In genomic region chr16:56478575-56479191, GRCm38 (mm10) we compare ENCODE assay signal across 8 mouse cellular contexts. TPM values are rescaled to one million over a fixed set of nuclear protein-coding genes. Genes with fewer than 3 reads are reported as not detected.
DNase-seq lines count a peak whose midpoint lies in the region; ATAC-seq and TF ChIP-seq lines count a peak whose summit lies in the region.

No protein-coding gene starts in this region.

- no peaks in the 10 kb centered on the region for H3K9me3 ChIP-seq in limb, embryonic 13.5 days
- H3K9me3 ChIP-seq in forebrain, postnatal 0 days (ENCODE audit: low read length) = no peaks in the 10 kb centered on the region
- no peaks in the 10 kb centered on the region for H3K9me3 ChIP-seq in midbrain, embryonic 15.5 days

- peak; percentile 62; the same call in 1 of the 2 replicates for ATAC-seq in limb, embryonic 13.5 days (ENCODE audit: low FRiP score, low read depth)
- no peak for ATAC-seq in forebrain, postnatal 0 days
- no peak for ATAC-seq in midbrain, embryonic 15.5 days (replicated peaks)

- TF ChIP-seq CTCF in testis, adult 2 months (IDR thresholded peaks at IDR 0.05; ENCODE audit: control insufficient read depth, insufficient read depth, insufficient replicate concordance, low read depth, low read length) = no peak
- no peak for TF ChIP-seq CTCF in forebrain, postnatal 0 days (IDR thresholded peaks at IDR 0.05; ENCODE audit: low read depth)

- TF ChIP-seq POLR2A in testis, adult 2 months (IDR thresholded peaks at IDR 0.05; ENCODE audit: control insufficient read depth, low read depth, low read length) = no peak

- H3K4me3 ChIP-seq in testis, adult 2 months (ENCODE audit: control insufficient read depth, low read depth, low read length) = peak overlapping the region; percentile 51
- peak overlapping the region; percentile 41 for H3K4me3 ChIP-seq in limb, embryonic 13.5 days
- H3K4me3 ChIP-seq in forebrain, postnatal 0 days (ENCODE audit: low read depth, low read length) = no peak overlapping the region
- no peak overlapping the region for H3K4me3 ChIP-seq in midbrain, embryonic 15.5 days

- no peaks in the 10 kb centered on the region; the same call in 1 of the 2 replicates for H3K4me1 ChIP-seq in testis, adult 2 months (ENCODE audit: control insufficient read depth, insufficient read depth, low read length)
- H3K4me1 ChIP-seq in limb, embryonic 13.5 days = peaks cover 11% of the 10 kb centered on the region
- H3K4me1 ChIP-seq in forebrain, postnatal 0 days (ENCODE audit: insufficient read depth) = no peaks in the 10 kb centered on the region
- no peaks in the 10 kb centered on the region for H3K4me1 ChIP-seq in midbrain, embryonic 15.5 days

- H3K36me3 ChIP-seq in testis, adult 2 months (ENCODE audit: control insufficient read depth, insufficient read depth, low read length) = no peaks in the 10 kb centered on the region
- no peaks in the 10 kb centered on the region for H3K36me3 ChIP-seq in limb, embryonic 13.5 days
- H3K36me3 ChIP-seq in forebrain, postnatal 0 days (ENCODE audit: insufficient read depth) = no peaks in the 10 kb centered on the region
- H3K36me3 ChIP-seq in midbrain, embryonic 15.5 days (replicated peaks) = no peaks in the 10 kb centered on the region

- no peaks in the 10 kb centered on the region for H3K27me3 ChIP-seq in testis, adult 2 months (ENCODE audit: control insufficient read depth, insufficient read depth, low read length)
- no peaks in the 10 kb centered on the region for H3K27me3 ChIP-seq in limb, embryonic 13.5 days
- H3K27me3 ChIP-seq in forebrain, postnatal 0 days (ENCODE audit: insufficient read depth, low read length) = no peaks in the 10 kb centered on the region
- H3K27me3 ChIP-seq in midbrain, embryonic 15.5 days (replicated peaks) = no peaks in the 10 kb centered on the region

- 7% methylated on average over 12 of the region's 12 CpGs for WGBS in limb, embryonic 13.5 days
- WGBS in forebrain, postnatal 0 days = 45% methylated on average over 12 of the region's 12 CpGs
- WGBS in midbrain, embryonic 15.5 days = 58% methylated on average over 12 of the region's 12 CpGs

- peak; percentile 29 for DNase-seq in adrenal gland, adult 2 months
- DNase-seq in adrenal gland, adult 8-10 months = no peak
- DNase-seq in testis, postnatal 14 days (ENCODE audit: low spot score) = no peak
- peak; percentile 51 for DNase-seq in testis, postnatal 10 days (ENCODE audit: low spot score)
- no peak for DNase-seq in forebrain, postnatal 0 days

- peak overlapping the region; percentile 59 for H3K9ac ChIP-seq in limb, embryonic 13.5 days
- no peak overlapping the region for H3K9ac ChIP-seq in forebrain, postnatal 0 days
- no peak overlapping the region for H3K9ac ChIP-seq in midbrain, embryonic 15.5 days

- peak overlapping the region; percentile 59 for H3K4me2 ChIP-seq in limb, embryonic 13.5 days (replicated peaks)
- H3K4me2 ChIP-seq in forebrain, postnatal 0 days (ENCODE audit: low read depth) = no peak overlapping the region
- H3K4me2 ChIP-seq in midbrain, embryonic 15.5 days = no peak overlapping the region

- H3K27ac ChIP-seq in testis, adult 2 months (ENCODE audit: control insufficient read depth, insufficient read depth, low read depth, low read length) = peak overlapping the region; percentile 49
- H3K27ac ChIP-seq in limb, embryonic 13.5 days = peak overlapping the region; percentile 15; the same call in 1 of the 2 replicates
- no peak overlapping the region for H3K27ac ChIP-seq in forebrain, postnatal 0 days (ENCODE audit: low read depth, low read length)
- no peak overlapping the region for H3K27ac ChIP-seq in midbrain, embryonic 15.5 days

RNA-seq across cellular contexts. Expression of gene Abi3bp, which starts 1.0 kb away (rescaled TPM):
- total RNA-seq in adrenal gland, adult 2 months (2021) = 1 to 10 TPM; 8.1 to 8.3 TPM
- polyA plus RNA-seq in adrenal gland, adult 2 months (2012; rRNA removed) = 0.84 and 0.98 TPM in 2 replicates
- total RNA-seq in adrenal gland, adult 8-10 months (2022) = 1 to 10 TPM; 4.2 to 9.5 (median 6.3) TPM
- 0.79 and 1.0 TPM in 2 replicates for polyA plus RNA-seq in testis, adult 2 months (2012; rRNA removed)
- 8.8 and 10.5 TPM in 2 replicates for polyA plus RNA-seq in limb, embryonic 13.5 days (2015; fragmentation: Nextera tagmentation; extraction: Ambion mirVana)
- total RNA-seq in forebrain, postnatal 0 days (2014; rRNA removed) = 0.54 and 1.2 TPM in 2 replicates
- polyA plus RNA-seq in forebrain, postnatal 0 days (2015; fragmentation: Nextera tagmentation; extraction: Ambion mirVana) = 0.54 and 0.64 TPM in 2 replicates
- 0.35 and 0.36 TPM in 2 replicates for polyA plus RNA-seq in midbrain, embryonic 15.5 days (2015; fragmentation: Nextera tagmentation; extraction: Ambion mirVana)

Comparison
In these comparisons a context has a peak if more than half of its experiments do, and no peak if none do; other contexts are left out.
1. DNase-seq: peak in adrenal gland, adult 2 months (single experiment) and testis, postnatal 10 days (single experiment); none in adrenal gland, adult 8-10 months (single experiment), testis, postnatal 14 days (single experiment) and forebrain, postnatal 0 days (single experiment).
2. H3K27ac ChIP-seq: peak in testis, adult 2 months (single experiment) and limb, embryonic 13.5 days (single experiment); none in forebrain, postnatal 0 days (single experiment) and midbrain, embryonic 15.5 days (single experiment).
3. H3K4me3 ChIP-seq: peak in testis, adult 2 months (single experiment) and limb, embryonic 13.5 days (single experiment); none in forebrain, postnatal 0 days (single experiment) and midbrain, embryonic 15.5 days (single experiment).